Mouse (Mus musculus) adrenal gland, postnatal 36 days (tissue): ENCODE results near the gene Chgb. TPM values are rescaled to one million over a fixed set of nuclear protein-coding genes. Genes with fewer than 3 reads are reported as not detected.

Experiments
- DNase-seq, 2 experiments: peaks; one replicate each; pipeline ENCODE4 v3.0.0; 2021; ENCODE audit warnings: mixed read lengths in 1 of 2
- long read RNA-seq, 2 experiments: library from polyadenylated mRNA; stranded (forward); transcript quantifications; one replicate each; pipeline ENCODE4 v2.0.0; 2021; ENCODE audit warnings: borderline sequencing depth in 2 of 2
- total RNA-seq, 2 experiments: library from RNA; stranded (reverse); gene quantifications; 2 replicates each; pipeline ENCODE4 v1.2.3; 2021

The Chgb gene
- 1,000 to 10,000 TPM; 1,300 to 1,603 TPM for total RNA-seq
- long read RNA-seq, experiment 1, transcript Chgb-201 (5 exons, 2,740 nt): major isoform, 3,746 of 4,184 reads
- long read RNA-seq, experiment 1, partial matches to known transcripts: 402 of 4,184 reads
- long read RNA-seq, experiment 1, other reads (novel, unspliced or antisense): 36 of 4,184 reads
- long read RNA-seq, experiment 2, transcript Chgb-201 (5 exons, 2,740 nt): major isoform, 2,255 of 2,477 reads
- long read RNA-seq, experiment 2, partial matches to known transcripts: 197 of 2,477 reads
- long read RNA-seq, experiment 2, other reads (novel, unspliced or antisense): 25 of 2,477 reads

- no peak for DNase-seq
These were observed at the start of gene Chgb for GRCm38 (mm10) chr2:132780978-132781377. TSS of gene Chgb (plus strand) at chr2:132781278.

- no peak for DNase-seq
These were observed 48.1 kb upstream of the Chgb start for GRCm38 (mm10) chr2:132732940-132733339.

- DNase-seq: no peak
These were observed 47.2 kb upstream of the Chgb start for GRCm38 (mm10) chr2:132733603-132734573.

- no peak for DNase-seq
These were observed 42.2 kb upstream of the Chgb start for GRCm38 (mm10) chr2:132738816-132739432.

GRCm38 (mm10) chr2:132741862-132742347 is 39.2 kb upstream of the Chgb start:
- peak; percentile 48 to 49 for DNase-seq

GRCm38 (mm10) chr2:132744866-132745265 is 36.2 kb upstream of the Chgb start:
- no peak for DNase-seq

GRCm38 (mm10) chr2:132746108-132746507 is 35.0 kb upstream of the Chgb start:
- no peak for DNase-seq

GRCm38 (mm10) chr2:132750726-132751125 is 30.4 kb upstream of the Chgb start:
- no peak for DNase-seq

GRCm38 (mm10) chr2:132751141-132752066 is 29.7 kb upstream of the Chgb start:
- no peak for DNase-seq

- no peak for DNase-seq
These were observed 28.7 kb upstream of the Chgb start for GRCm38 (mm10) chr2:132752398-132752797.

- no peak for DNase-seq
These were observed 27.9 kb upstream of the Chgb start for GRCm38 (mm10) chr2:132753137-132753536.

GRCm38 (mm10) chr2:132757911-132758310 is 23.2 kb upstream of the Chgb start:
- no peak for DNase-seq

- DNase-seq: no peak
These were observed 10.3 kb upstream of the Chgb start for GRCm38 (mm10) chr2:132770822-132771221.

GRCm38 (mm10) chr2:132781439-132782068 is 476 bp downstream of the Chgb start:
- DNase-seq: peak; percentile 95 to 96

GRCm38 (mm10) chr2:132784039-132784438 is 3.0 kb downstream of the Chgb start:
- no peak for DNase-seq

- no peak for DNase-seq
These were observed 12.5 kb downstream of the Chgb start for GRCm38 (mm10) chr2:132793441-132794203.

GRCm38 (mm10) chr2:132794204-132794586 is 13.1 kb downstream of the Chgb start:
- no peak for DNase-seq

GRCm38 (mm10) chr2:132802976-132803375 is 21.9 kb downstream of the Chgb start:
- DNase-seq: no peak

- DNase-seq: peak; percentile 93 to 95
These were observed 34.7 kb downstream of the Chgb start, which contains the start of the genes Trmt6 and Mcm8 for GRCm38 (mm10) chr2:132815608-132816314. TSS of gene Trmt6 (minus strand) at chr2:132816055. TSS of gene Mcm8 (plus strand) at chr2:132816141.
